Mouse (Mus musculus) forebrain, embryonic 11.5 days (tissue): ENCODE results near the gene Tagap1. TPM values are rescaled to one million over a fixed set of nuclear protein-coding genes. Genes with fewer than 3 reads are reported as not detected.
A peak's percentile ranks its signal among the peaks of the same experiment; 100 is the strongest.
"Not testable (repeated sequence)": the region's sequence is repeated elsewhere in the genome, so short reads cannot be mapped to it uniquely, and the experiment has no call there.

Experiments used
- ATAC-seq: fragments of 200-750 bp; cut with Nextera tagmentation; replicated peaks from 2 replicates; pipeline ENCODE4 v1.8.0; 2017; ENCODE audit warnings: moderate TSS enrichment; ENCODE audit not compliant: low FRiP score
- DNase-seq: peaks from one replicate; pipeline ENCODE4 v3.0.0-alpha.2; 2017; ENCODE audit warnings: low spot score
- H3K27ac ChIP-seq: fragments of 300-500 bp; sonication (generic); 2 replicates; pipeline ENCODE4 v1.5.1; 2014; ENCODE audit warnings: low read depth, low read length
- H3K27me3 ChIP-seq: fragments of 300-500 bp; sonication (generic); 2 replicates; pipeline ENCODE4 v1.6.1; 2014; ENCODE audit warnings: mild to moderate bottlenecking, low read length, mixed read lengths; ENCODE audit not compliant: control insufficient read depth, insufficient read depth
- H3K36me3 ChIP-seq: fragments of 300-500 bp; sonication (generic); 2 replicates; pipeline ENCODE4 v1.6.1; 2014; ENCODE audit warnings: mild to moderate bottlenecking, low read length, moderate library complexity, mixed read lengths; ENCODE audit not compliant: control insufficient read depth, insufficient read depth
- H3K4me1 ChIP-seq: fragments of 300-500 bp; sonication (generic); replicated peaks from 2 replicates; pipeline ENCODE4 v1.6.1; 2014; ENCODE audit warnings: low read length, mixed read lengths; ENCODE audit not compliant: control insufficient read depth, insufficient read depth
- H3K4me2 ChIP-seq: fragments of 300-500 bp; sonication (generic); 2 replicates; pipeline ENCODE4 v1.6.1; 2014; ENCODE audit warnings: low read depth, mild to moderate bottlenecking, low read length, moderate library complexity, mixed read lengths; ENCODE audit not compliant: severe bottlenecking
- H3K4me3 ChIP-seq: fragments of 300-500 bp; sonication (generic); 2 replicates; pipeline ENCODE4 v1.5.1; 2014; ENCODE audit warnings: low read depth, low read length
- H3K9ac ChIP-seq: fragments of 300-500 bp; sonication (generic); 2 replicates; pipeline ENCODE4 v1.6.1; 2014; ENCODE audit warnings: low read length
- H3K9me3 ChIP-seq: fragments of 300-500 bp; sonication (generic); 2 replicates; pipeline ENCODE4 v1.6.1; 2016; ENCODE audit warnings: low read length, mixed read lengths; ENCODE audit not compliant: control insufficient read depth
- WGBS: fragments of 180-500 bp; shearing (Covaris S2); extraction: QIAGEN DNeasy Blood & Tissue Kit; methylation state at CpG from one replicate; pipeline ENCODE4 v1.1.7; 2014; 5-methylcytosine and 5-hydroxymethylcytosine counted together
- polyA plus RNA-seq: library from polyadenylated mRNA; unstranded; fragments of >200 nt; fragmentation: Nextera tagmentation; extraction: Ambion mirVana; gene quantifications from 2 replicates; pipeline ENCODE4 v1.2.1, GENCODE M21; 2014

Tagap1 gene
- polyA plus RNA-seq, 1 experiment from 2014 or later = 58.2 TPM

- H3K4me1 ChIP-seq, H3K4me3 ChIP-seq, H3K27me3 ChIP-seq, H3K9ac ChIP-seq, H3K9me3 ChIP-seq, H3K36me3 ChIP-seq, H3K27ac ChIP-seq, H3K4me2 ChIP-seq, ATAC-seq, DNase-seq: not testable (repeated sequence)
- 85% methylated on average over 8 of the region's 8 CpGs for WGBS
Observed at GRCm38 (mm10) chr17:6996826-6997225, 35.9 kb upstream of the Tagap1 start.

GRCm38 (mm10) chr17:6995504-6995903 is 34.5 kb upstream of the Tagap1 start:
- no CpG with 5 or more reads among the region's 6 CpGs for WGBS
- H3K36me3 ChIP-seq, H3K9ac ChIP-seq, H3K9me3 ChIP-seq, DNase-seq, H3K4me3 ChIP-seq, H3K4me2 ChIP-seq, H3K4me1 ChIP-seq, H3K27me3 ChIP-seq, H3K27ac ChIP-seq, ATAC-seq: not testable (repeated sequence)

GRCm38 (mm10) chr17:6986118-6986517 is 25.2 kb upstream of the Tagap1 start:
- not testable (repeated sequence) for H3K36me3 ChIP-seq, H3K4me2 ChIP-seq, DNase-seq, ATAC-seq, H3K4me3 ChIP-seq, H3K9ac ChIP-seq, H3K27me3 ChIP-seq, H3K4me1 ChIP-seq, H3K9me3 ChIP-seq, H3K27ac ChIP-seq
- 100% methylated on average over 1 of the region's 1 CpGs for WGBS

GRCm38 (mm10) chr17:6980144-6980543 is 19.2 kb upstream of the Tagap1 start:
- H3K9ac ChIP-seq, H3K4me1 ChIP-seq, H3K36me3 ChIP-seq, ATAC-seq, H3K27ac ChIP-seq, H3K4me3 ChIP-seq, H3K9me3 ChIP-seq, H3K27me3 ChIP-seq, H3K4me2 ChIP-seq: not testable (repeated sequence)
- WGBS = 93% methylated on average over 5 of the region's 8 CpGs
- DNase-seq = peak; percentile 14

GRCm38 (mm10) chr17:6979380-6979779 is 18.4 kb upstream of the Tagap1 start:
- H3K4me1 ChIP-seq, H3K27ac ChIP-seq, H3K27me3 ChIP-seq, H3K36me3 ChIP-seq, ATAC-seq, H3K9me3 ChIP-seq: not testable (repeated sequence)
- Histone ChIP-seq H3K9ac (peak overlapping the region; percentile 61; the same call in 1 of the 2 replicates), H3K4me3 (peak overlapping the region; percentile 42), H3K4me2 (peak overlapping the region; percentile 52)
- DNase-seq = peak; percentile 40
- 24% methylated on average over 4 of the region's 5 CpGs for WGBS

GRCm38 (mm10) chr17:6978287-6979248 is 17.6 kb upstream of the Tagap1 start, which contains the start of gene Gm49721:
Gene Gm49721, plus strand, starts transcription at chr17:6978904.
- ATAC-seq (peak; percentile 99), DNase-seq (peak; percentile 65)
- not testable (repeated sequence) for H3K27ac ChIP-seq, H3K36me3 ChIP-seq, H3K4me1 ChIP-seq, H3K9me3 ChIP-seq, H3K27me3 ChIP-seq
- H3K4me3 ChIP-seq = peak within 1 kb of the TSS; percentile 42
- H3K9ac ChIP-seq = peak within 1 kb of the TSS; percentile 61
- WGBS = 2% methylated on average over 24 of the region's 68 CpGs
- H3K4me2 ChIP-seq = peak within 1 kb of the TSS; percentile 52

GRCm38 (mm10) chr17:6974985-6975384 is 14.0 kb upstream of the Tagap1 start:
- H3K9ac ChIP-seq, H3K4me2 ChIP-seq, DNase-seq, H3K4me3 ChIP-seq, H3K36me3 ChIP-seq, H3K9me3 ChIP-seq, ATAC-seq, H3K27ac ChIP-seq, H3K27me3 ChIP-seq, H3K4me1 ChIP-seq: not testable (repeated sequence)
- 63% methylated on average over 3 of the region's 3 CpGs for WGBS

GRCm38 (mm10) chr17:6972836-6973396 is 12.0 kb upstream of the Tagap1 start:
- H3K27ac ChIP-seq, H3K9me3 ChIP-seq, H3K36me3 ChIP-seq, H3K9ac ChIP-seq, H3K4me1 ChIP-seq, H3K4me3 ChIP-seq, DNase-seq, ATAC-seq, H3K4me2 ChIP-seq, H3K27me3 ChIP-seq: not testable (repeated sequence)
- WGBS = 54% methylated on average over 4 of the region's 4 CpGs
